Mouse (Mus musculus): Measurements from ENCODE around the gene Sema4f. TPM values are rescaled to one million over a fixed set of nuclear protein-coding genes. Genes with fewer than 3 reads are reported as not detected.

Sema4f gene
- polyA plus RNA-seq, 1 experiment from 2014 or later = 4.5 TPM

DNA sequence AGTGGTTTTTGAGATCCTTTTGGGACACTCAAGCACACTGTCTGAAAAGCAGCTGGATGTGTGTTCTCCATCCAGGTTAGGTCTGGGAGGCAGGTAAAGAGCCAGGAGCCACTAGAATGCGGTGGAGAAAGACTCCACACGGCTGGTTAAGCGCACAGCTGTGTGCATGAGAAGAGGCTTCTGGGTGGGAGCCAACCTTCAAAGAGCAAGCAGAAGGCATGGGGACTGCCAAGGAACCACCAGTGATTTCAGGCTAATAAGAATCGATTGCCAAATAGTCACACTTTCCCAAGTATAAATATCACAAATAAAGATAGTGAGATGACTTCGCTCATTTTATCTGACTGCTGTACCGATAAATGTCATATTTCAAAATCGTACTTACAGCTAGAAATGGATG lies 13.0 kb downstream of the Sema4f start:
- no peak overlapping the region for H3K4me2 ChIP-seq (replicated peaks)
- H3K4me1 ChIP-seq = no peaks in the 10 kb centered on the region
- H3K9me3 ChIP-seq = peaks cover 4% of the 10 kb centered on the region; the same call in 1 of the 2 replicates
- no peak overlapping the region for H3K27ac ChIP-seq
- H3K36me3 ChIP-seq = no peaks in the 10 kb centered on the region
- H3K27me3 ChIP-seq = 0 out of 2 replicates have a peak, but pooled peaks cover 7% of the 10 kb centered on the region
- no peak for ATAC-seq (ENCODE audit: low FRiP score, low read depth)
- no peak overlapping the region for H3K4me3 ChIP-seq
- 86% methylated on average over 7 of the region's 7 CpGs for WGBS
- no peak overlapping the region for H3K9ac ChIP-seq

DNA sequence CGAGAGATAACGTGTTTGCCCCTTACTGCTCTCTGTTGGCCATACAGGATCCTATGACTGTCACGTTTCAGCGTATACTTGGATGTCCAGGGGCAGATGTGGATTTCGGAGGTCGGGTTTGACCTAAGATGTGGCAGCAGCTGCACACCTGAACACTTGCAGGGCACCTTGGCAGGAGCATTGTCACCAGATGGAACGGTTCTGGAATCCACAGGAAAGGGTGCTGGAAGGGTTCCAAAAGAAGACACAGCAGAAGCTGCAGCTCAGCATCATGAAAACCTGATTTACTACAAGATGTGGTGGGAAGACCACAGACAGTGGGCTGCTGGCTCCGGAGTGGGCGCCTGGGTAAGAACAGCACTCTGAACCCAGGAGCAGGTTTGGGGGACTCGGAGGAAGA lies 13.5 kb downstream of the Sema4f start:
- no peak for ATAC-seq (ENCODE audit: low FRiP score, low read depth)
- no peak overlapping the region for H3K4me2 ChIP-seq (replicated peaks)
- no peaks in the 10 kb centered on the region for H3K4me1 ChIP-seq
- no peak overlapping the region for H3K9ac ChIP-seq
- peaks cover 4% of the 10 kb centered on the region; the same call in 1 of the 2 replicates for H3K9me3 ChIP-seq
- WGBS = 86% methylated on average over 10 of the region's 10 CpGs
- H3K27me3 ChIP-seq = 0 out of 2 replicates have a peak, but pooled peaks cover 6% of the 10 kb centered on the region
- H3K4me3 ChIP-seq = no peak overlapping the region
- no peak overlapping the region for H3K27ac ChIP-seq
- H3K36me3 ChIP-seq = no peaks in the 10 kb centered on the region

- WGBS = 53% methylated on average over 3 of the region's 3 CpGs
These were observed 14.6 kb downstream of the Sema4f start for GRCm38 (mm10) chr6:82925005-82925404.

GRCm38 (mm10) chr6:82921426-82922224 lies 17.9 kb downstream of the Sema4f start:
- H3K4me1 ChIP-seq = no peaks in the 10 kb centered on the region
- WGBS = 71% methylated on average over 9 of the region's 9 CpGs
- peaks cover 4% of the 10 kb centered on the region; the same call in 1 of the 2 replicates for H3K9me3 ChIP-seq
- no peak overlapping the region for H3K4me3 ChIP-seq
- no peak overlapping the region for H3K27ac ChIP-seq
- H3K4me2 ChIP-seq (replicated peaks) = no peak overlapping the region
- no peaks in the 10 kb centered on the region for H3K36me3 ChIP-seq
- no peak overlapping the region for H3K9ac ChIP-seq
- peaks cover 6% of the 10 kb centered on the region; the same call in 1 of the 2 replicates for H3K27me3 ChIP-seq
- ATAC-seq (ENCODE audit: low FRiP score, low read depth) = no peak

More at GRCm38 (mm10) chr6:82925005-82925404, 14.6 kb downstream of the Sema4f start:
- H3K36me3 ChIP-seq = no peaks in the 10 kb centered on the region
- no peak overlapping the region for H3K4me2 ChIP-seq (replicated peaks)
- H3K9me3 ChIP-seq = peaks cover 4% of the 10 kb centered on the region; the same call in 1 of the 2 replicates
- no peak overlapping the region for H3K27ac ChIP-seq
- no peak overlapping the region for H3K9ac ChIP-seq
- no peaks in the 10 kb centered on the region for H3K4me1 ChIP-seq
- H3K27me3 ChIP-seq = no peaks in the 10 kb centered on the region
- no peak for ATAC-seq (ENCODE audit: low FRiP score, low read depth)
- no peak overlapping the region for H3K4me3 ChIP-seq

DNA sequence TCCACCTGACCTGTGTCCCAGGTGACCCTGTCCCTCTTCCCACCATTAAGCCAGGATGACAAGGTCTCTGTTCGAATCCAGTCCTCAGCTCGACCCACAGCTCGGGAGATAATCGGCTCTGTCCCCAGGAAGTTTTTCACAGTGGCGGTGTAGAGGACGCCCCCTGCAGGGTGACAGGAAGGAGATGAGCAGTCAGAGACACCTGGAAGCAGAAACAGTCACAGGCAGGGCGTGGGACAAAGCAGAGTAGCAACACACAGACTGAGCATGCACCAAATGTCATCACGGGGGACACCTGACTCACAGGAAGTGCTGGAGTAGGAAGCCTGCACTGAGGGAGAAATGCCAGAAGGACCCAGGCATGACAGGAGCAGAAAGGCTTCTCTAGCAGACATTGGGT lies 20.0 kb downstream of the Sema4f start:
- H3K27me3 ChIP-seq = peaks cover 6% of the 10 kb centered on the region; the same call in 1 of the 2 replicates
- no peak overlapping the region for H3K27ac ChIP-seq
- WGBS = 61% methylated on average over 8 of the region's 8 CpGs
- no peak overlapping the region for H3K9ac ChIP-seq
- H3K4me3 ChIP-seq = no peak overlapping the region
- no peaks in the 10 kb centered on the region for H3K4me1 ChIP-seq
- peaks cover 4% of the 10 kb centered on the region; the same call in 1 of the 2 replicates for H3K9me3 ChIP-seq
- ATAC-seq (ENCODE audit: low FRiP score, low read depth) = no peak
- H3K4me2 ChIP-seq (replicated peaks) = no peak overlapping the region
- H3K36me3 ChIP-seq = no peaks in the 10 kb centered on the region

DNA sequence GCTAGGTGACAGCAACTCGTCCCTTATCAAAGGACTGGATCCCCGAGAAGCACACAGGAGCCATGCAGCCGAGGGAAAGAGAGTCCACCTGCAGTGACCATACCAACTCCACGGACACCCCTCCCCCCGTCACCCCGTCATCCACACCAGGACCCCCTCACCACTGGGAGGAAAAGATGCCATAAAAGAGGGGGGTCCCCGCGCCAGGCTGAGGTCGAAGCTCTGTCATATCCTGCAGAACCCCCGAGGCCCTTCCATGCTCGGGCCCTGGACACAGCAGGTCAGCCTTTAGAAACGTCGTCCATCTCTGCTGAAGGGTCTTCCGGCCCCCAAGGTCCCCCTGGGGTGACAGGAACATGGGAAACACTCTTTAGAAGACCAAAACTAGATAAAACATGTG lies 21.2 kb downstream of the Sema4f start:
- Histone ChIP-seq H3K27ac (no peak overlapping the region), H3K9ac (no peak overlapping the region), H3K9me3 (no peaks in the 10 kb centered on the region), H3K4me3 (no peak overlapping the region), H3K4me1 (no peaks in the 10 kb centered on the region), H3K36me3 (no peaks in the 10 kb centered on the region), H3K4me2 (replicated peaks) (no peak overlapping the region), H3K27me3 (peaks cover 6% of the 10 kb centered on the region; the same call in 1 of the 2 replicates)
- WGBS = 77% methylated on average over 14 of the region's 14 CpGs
- ATAC-seq (ENCODE audit: low FRiP score, low read depth) = no peak

GRCm38 (mm10) chr6:82917778-82918129 lies 21.8 kb downstream of the Sema4f start:
- 13% methylated on average over 8 of the region's 8 CpGs for WGBS
- H3K4me3 ChIP-seq = no peak overlapping the region
- no peaks in the 10 kb centered on the region for H3K9me3 ChIP-seq
- no peak overlapping the region for H3K27ac ChIP-seq
- H3K4me2 ChIP-seq (replicated peaks) = no peak overlapping the region
- peaks cover 6% of the 10 kb centered on the region; the same call in 1 of the 2 replicates for H3K27me3 ChIP-seq
- no peak overlapping the region for H3K9ac ChIP-seq
- H3K4me1 ChIP-seq = no peaks in the 10 kb centered on the region
- H3K36me3 ChIP-seq = no peaks in the 10 kb centered on the region
- peak; percentile 81; the same call in 1 of the 2 replicates for ATAC-seq (ENCODE audit: low FRiP score, low read depth)

DNA sequence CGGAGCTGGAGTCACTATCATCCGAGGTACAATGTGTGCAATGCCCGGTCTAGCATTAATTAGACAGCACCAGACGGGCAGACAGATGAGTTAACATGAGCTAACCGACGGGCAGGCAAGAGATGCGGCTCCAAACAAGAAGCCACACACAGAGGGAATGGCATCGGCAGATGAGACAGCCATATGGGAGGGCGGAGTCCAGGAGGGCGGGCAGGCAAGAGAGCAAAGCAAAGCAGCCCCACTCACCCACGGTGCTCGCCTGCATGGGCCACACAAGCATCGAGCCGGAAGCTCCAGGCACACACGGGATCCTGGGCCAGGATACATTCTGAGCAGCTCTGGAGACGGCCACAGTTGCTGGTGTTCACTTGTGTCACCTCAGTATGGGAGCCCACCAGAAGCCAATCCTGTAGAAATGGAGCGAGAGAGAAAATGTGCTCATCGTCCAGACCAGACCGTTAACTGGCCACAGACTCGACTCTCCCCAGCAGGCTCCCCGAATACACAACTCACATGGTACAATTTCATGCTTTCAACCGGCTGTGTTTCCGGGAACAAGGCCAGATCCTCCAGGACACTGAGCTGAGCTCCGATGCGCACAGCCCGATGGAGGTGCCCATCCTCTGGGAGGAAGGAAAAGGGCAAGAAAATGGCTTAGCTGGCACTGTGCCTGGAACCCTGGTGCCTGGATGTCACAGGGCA lies 22.3 kb downstream of the Sema4f start:
- peak; percentile 30; the same call in 1 of the 2 replicates for ATAC-seq (ENCODE audit: low FRiP score, low read depth)
- Histone ChIP-seq H3K4me3 (no peak overlapping the region), H3K27ac (no peak overlapping the region), H3K4me1 (no peaks in the 10 kb centered on the region), H3K9me3 (no peaks in the 10 kb centered on the region), H3K36me3 (no peaks in the 10 kb centered on the region), H3K4me2 (replicated peaks) (no peak overlapping the region), H3K27me3 (peaks cover 6% of the 10 kb centered on the region; the same call in 1 of the 2 replicates), H3K9ac (no peak overlapping the region)
- WGBS = 69% methylated on average over 26 of the region's 26 CpGs

- Histone ChIP-seq H3K4me2 (replicated peaks) (no peak overlapping the region), H3K27me3 (peaks cover 6% of the 10 kb centered on the region; the same call in 1 of the 2 replicates), H3K27ac (no peak overlapping the region), H3K9ac (no peak overlapping the region), H3K9me3 (no peaks in the 10 kb centered on the region), H3K36me3 (no peaks in the 10 kb centered on the region), H3K4me3 (no peak overlapping the region), H3K4me1 (no peaks in the 10 kb centered on the region)
- WGBS = 87% methylated on average over 4 of the region's 4 CpGs
- ATAC-seq (ENCODE audit: low FRiP score, low read depth) = no peak
These were observed 23.1 kb downstream of the Sema4f start for GRCm38 (mm10) chr6:82916459-82916858.

GRCm38 (mm10) chr6:82915889-82916288 lies 23.7 kb downstream of the Sema4f start:
- WGBS = 22% methylated on average over 3 of the region's 3 CpGs
- H3K27me3 ChIP-seq = peaks cover 6% of the 10 kb centered on the region; the same call in 1 of the 2 replicates
- H3K9ac ChIP-seq = no peak overlapping the region
- H3K4me3 ChIP-seq = no peak overlapping the region
- no peak for ATAC-seq (ENCODE audit: low FRiP score, low read depth)
- H3K4me2 ChIP-seq (replicated peaks) = no peak overlapping the region
- H3K27ac ChIP-seq = no peak overlapping the region
- H3K9me3 ChIP-seq = no peaks in the 10 kb centered on the region
- H3K36me3 ChIP-seq = no peaks in the 10 kb centered on the region
- H3K4me1 ChIP-seq = no peaks in the 10 kb centered on the region

DNA sequence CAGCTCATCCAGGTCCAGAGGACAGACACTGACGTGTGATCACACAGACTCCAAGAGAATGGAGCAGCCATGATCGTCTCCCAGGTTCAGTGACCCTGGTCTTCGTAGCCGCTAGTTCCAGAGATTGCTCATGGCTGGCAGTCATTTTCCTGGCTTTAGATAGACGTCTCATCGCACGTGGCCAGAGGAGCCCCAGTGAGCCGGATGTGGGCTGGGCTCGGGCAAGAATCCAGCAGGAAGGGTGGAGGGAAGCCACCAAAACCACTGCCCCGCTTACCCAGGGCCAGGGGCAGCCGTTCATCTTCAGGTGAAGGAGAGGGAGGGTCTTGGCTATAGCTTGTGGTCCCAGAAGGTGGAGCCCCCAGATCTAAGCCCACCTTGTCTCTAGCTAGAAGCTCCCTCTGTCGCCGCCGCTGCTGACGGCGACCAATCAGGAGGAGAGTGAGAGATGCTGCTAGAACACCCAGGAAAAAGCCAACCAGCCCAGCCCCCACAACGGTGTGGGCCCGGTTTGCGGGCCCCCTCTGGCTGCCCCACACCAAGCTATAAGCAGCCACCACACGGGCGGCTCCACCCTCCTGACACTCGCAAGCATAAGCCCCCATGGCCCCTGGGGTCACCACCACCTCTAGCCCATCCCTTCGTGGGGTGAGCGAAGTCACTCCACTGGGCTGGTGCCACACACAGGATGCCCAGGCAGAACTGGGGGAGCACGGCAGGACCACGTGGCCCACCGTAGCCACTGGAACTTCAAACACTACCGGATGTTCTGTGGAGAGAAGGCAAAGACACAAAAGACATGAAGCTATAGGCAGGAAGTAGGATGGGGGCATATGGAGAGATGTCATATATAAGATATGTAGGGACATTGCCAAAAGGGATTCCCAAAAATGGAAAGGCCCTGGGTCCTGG lies 26.0 kb downstream of the Sema4f start:
- no peak overlapping the region for H3K4me3 ChIP-seq
- no peak for ATAC-seq (ENCODE audit: low FRiP score, low read depth)
- H3K36me3 ChIP-seq = no peaks in the 10 kb centered on the region
- H3K4me2 ChIP-seq (replicated peaks) = no peak overlapping the region
- H3K27me3 ChIP-seq = peaks cover 4% of the 10 kb centered on the region; the same call in 1 of the 2 replicates
- no peaks in the 10 kb centered on the region for H3K9me3 ChIP-seq
- H3K4me1 ChIP-seq = no peaks in the 10 kb centered on the region
- WGBS = 82% methylated on average over 28 of the region's 28 CpGs
- H3K27ac ChIP-seq = no peak overlapping the region
- H3K9ac ChIP-seq = no peak overlapping the region; the same call in 1 of the 2 replicates
